ENCODE assay signal across 16 mouse cellular contexts in the genomic region with DNA sequence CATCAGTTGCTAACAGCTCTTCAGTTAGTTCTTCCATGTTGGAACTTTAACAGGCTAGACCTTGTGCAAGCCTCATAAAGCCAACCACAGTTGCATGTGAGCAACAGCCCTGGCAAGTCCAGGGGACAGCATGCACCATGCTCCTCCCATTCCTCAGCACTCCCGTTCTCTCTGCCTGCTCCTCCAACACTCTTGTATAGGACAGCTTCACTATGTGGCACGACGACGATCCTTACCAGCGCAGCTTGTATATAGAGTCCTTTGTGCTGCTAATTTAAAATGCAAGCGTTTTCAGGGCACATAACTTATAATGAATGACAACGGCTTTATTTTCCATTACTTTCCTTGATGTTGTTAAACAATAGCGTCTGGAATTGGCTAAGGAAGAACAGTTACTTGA.
DNase-seq lines count a peak whose midpoint lies in the region; ATAC-seq and TF ChIP-seq lines count a peak whose summit lies in the region.
"Had no signal": no experiment of that assay in that cellular context is flagged by ENCODE, and none has a peak within 500 bp of the region (broad histone marks: within the 10 kb centered on the region; RNA-seq: fewer than 3 reads in every experiment).

No protein-coding gene starts in this region.

- H3K4me3 ChIP-seq in heart, embryonic 10.5 days: no peak overlapping the region
- H3K4me3 ChIP-seq in ES-Bruce4 (ENCODE audit: low read depth, low read length): no peak overlapping the region
- no peak overlapping the region for H3K4me3 ChIP-seq in midbrain, embryonic 16.5 days (ENCODE audit: low read depth, low read length)
- H3K4me3 ChIP-seq: liver, embryonic 13.5 days had no signal

- H3K9me3 ChIP-seq in heart, embryonic 10.5 days: no peaks in the 10 kb centered on the region
- peaks cover 25% of the 10 kb centered on the region for H3K9me3 ChIP-seq in ES-Bruce4 (replicated peaks; ENCODE audit: control insufficient read depth, insufficient read depth, low read length, poor library complexity, severe bottlenecking)
- H3K9me3 ChIP-seq in midbrain, embryonic 16.5 days (replicated peaks; ENCODE audit: control insufficient read depth, low read length, poor library complexity, severe bottlenecking): no peaks in the 10 kb centered on the region

- TF ChIP-seq POLR2A in ES-Bruce4 (IDR thresholded peaks at IDR 0.05; ENCODE audit: insufficient read depth, low read length): no peak

- DNase-seq in heart, adult 11 months: peak; percentile 25
- DNase-seq in heart, embryonic 10.5 days (ENCODE audit: low spot score): no peak
- peak; percentile 23 for DNase-seq in ZHBTc4 (ENCODE audit: low read depth, low spot score)
- no peak for DNase-seq in adrenal gland, postnatal 25 days
- no peak for DNase-seq in urinary bladder, postnatal 25 days (ENCODE audit: low spot score)
- DNase-seq: B cell, adult 2 months; cerebellum, adult 18-20 months; heart, adult 18-20 months; heart, postnatal 10 days; kidney, postnatal 14 days; liver, embryonic 13.5 days; thymus, postnatal 14 days had no signal

- no peaks in the 10 kb centered on the region for H3K27me3 ChIP-seq in heart, embryonic 10.5 days (ENCODE audit: insufficient read depth, poor library complexity, severe bottlenecking)
- no peaks in the 10 kb centered on the region for H3K27me3 ChIP-seq in ES-Bruce4 (ENCODE audit: control insufficient read depth, insufficient read depth, low read length, poor library complexity, severe bottlenecking)
- no peaks in the 10 kb centered on the region for H3K27me3 ChIP-seq in midbrain, embryonic 16.5 days (ENCODE audit: control insufficient read depth, insufficient read depth, low read depth, low read length)
- H3K27me3 ChIP-seq: liver, embryonic 13.5 days had no signal

- H3K4me2 ChIP-seq in midbrain, embryonic 16.5 days (ENCODE audit: low read length): 0 out of 2 replicates have a peak overlapping the region, but pooled peaks have one; percentile 2
- H3K4me2 ChIP-seq: liver, embryonic 13.5 days had no signal

- no peaks in the 10 kb centered on the region for H3K36me3 ChIP-seq in heart, embryonic 10.5 days
- no peaks in the 10 kb centered on the region for H3K36me3 ChIP-seq in ES-Bruce4 (ENCODE audit: control insufficient read depth, insufficient read depth, low read length, poor library complexity, severe bottlenecking)
- no peaks in the 10 kb centered on the region for H3K36me3 ChIP-seq in midbrain, embryonic 16.5 days (ENCODE audit: control insufficient read depth, insufficient read depth, low read length)
- H3K36me3 ChIP-seq: liver, embryonic 13.5 days had no signal

- no peak overlapping the region for H3K9ac ChIP-seq in ES-Bruce4 (ENCODE audit: low read depth, poor library complexity, severe bottlenecking)
- no peak overlapping the region for H3K9ac ChIP-seq in midbrain, embryonic 16.5 days (ENCODE audit: low read depth, low read length)
- H3K9ac ChIP-seq: liver, embryonic 13.5 days had no signal

- ATAC-seq in midbrain, embryonic 16.5 days: 0 out of 2 replicates have a peak, but pooled peaks have one; percentile 39
- ATAC-seq: intestine, postnatal 0 days; lung, postnatal 0 days had no signal

- TF ChIP-seq EP300 in ES-Bruce4 (IDR thresholded peaks at IDR 0.05; ENCODE audit: insufficient read depth, low read depth, low read length): 0 out of 2 replicates have a peak, but pooled peaks have one; percentile 56

- WGBS in heart, embryonic 10.5 days: 44% methylated on average over 8 of the region's 8 CpGs
- 20% methylated on average over 8 of the region's 8 CpGs for WGBS in midbrain, embryonic 16.5 days

- TF ChIP-seq CTCF in ES-Bruce4 (IDR thresholded peaks at IDR 0.05; ENCODE audit: low read depth, low read length): no peak

- H3K27ac ChIP-seq in heart, embryonic 10.5 days: no peak overlapping the region
- peak overlapping the region; percentile 53 for H3K27ac ChIP-seq in ES-Bruce4 (ENCODE audit: insufficient read depth, low read length)
- H3K27ac ChIP-seq in midbrain, embryonic 16.5 days (ENCODE audit: low read length): no peak overlapping the region
- H3K27ac ChIP-seq: liver, embryonic 13.5 days had no signal

- H3K4me1 ChIP-seq in heart, embryonic 10.5 days: no peaks in the 10 kb centered on the region
- H3K4me1 ChIP-seq in ES-Bruce4 (ENCODE audit: control insufficient read depth, insufficient read depth, low read length): peaks cover 6% of the 10 kb centered on the region
- 0 out of 2 replicates have a peak, but pooled peaks cover 4% of the 10 kb centered on the region for H3K4me1 ChIP-seq in midbrain, embryonic 16.5 days (ENCODE audit: control insufficient read depth, insufficient read depth, low read length)
- H3K4me1 ChIP-seq: liver, embryonic 13.5 days had no signal

Comparison
In these comparisons a context has a peak if more than half of its experiments do, and no peak if none do; other contexts are left out.
1. DNase-seq: peak in heart, adult 11 months (single experiment) and ZHBTc4 (single experiment); none in heart, embryonic 10.5 days (single experiment), adrenal gland, postnatal 25 days (single experiment) and urinary bladder, postnatal 25 days (single experiment).